Mouse (Mus musculus): ENCODE measurements around the gene Igfbp3.

The Igfbp3 gene

GRCm38 (mm10) chr11:7169645-7170044, 44.1 kb downstream of the Igfbp3 start:
- in situ Hi-C loops (cut with MboI, MseI), result no loop called here

DNA sequence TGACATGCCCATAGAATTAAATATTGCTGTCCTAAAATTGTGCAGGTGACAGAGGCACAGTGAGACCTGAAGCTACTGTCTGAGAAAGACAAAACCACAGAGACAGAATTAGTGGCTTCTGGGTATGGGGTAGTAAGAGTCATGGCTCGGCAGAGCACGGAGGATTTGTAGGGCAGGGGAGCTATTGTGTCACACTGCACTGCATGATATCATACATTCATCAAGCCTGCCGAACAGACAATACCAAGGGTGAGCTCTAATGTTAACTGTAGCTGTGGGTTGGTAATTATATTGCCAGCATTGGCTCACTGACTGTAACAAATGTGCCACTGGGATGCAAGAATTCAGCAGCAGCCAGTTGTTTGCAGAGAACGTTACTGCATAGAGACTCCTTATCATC, 49.3 kb downstream of the Igfbp3 start:
- in situ Hi-C loops (cut with MboI, MseI), result no loop called here

DNA sequence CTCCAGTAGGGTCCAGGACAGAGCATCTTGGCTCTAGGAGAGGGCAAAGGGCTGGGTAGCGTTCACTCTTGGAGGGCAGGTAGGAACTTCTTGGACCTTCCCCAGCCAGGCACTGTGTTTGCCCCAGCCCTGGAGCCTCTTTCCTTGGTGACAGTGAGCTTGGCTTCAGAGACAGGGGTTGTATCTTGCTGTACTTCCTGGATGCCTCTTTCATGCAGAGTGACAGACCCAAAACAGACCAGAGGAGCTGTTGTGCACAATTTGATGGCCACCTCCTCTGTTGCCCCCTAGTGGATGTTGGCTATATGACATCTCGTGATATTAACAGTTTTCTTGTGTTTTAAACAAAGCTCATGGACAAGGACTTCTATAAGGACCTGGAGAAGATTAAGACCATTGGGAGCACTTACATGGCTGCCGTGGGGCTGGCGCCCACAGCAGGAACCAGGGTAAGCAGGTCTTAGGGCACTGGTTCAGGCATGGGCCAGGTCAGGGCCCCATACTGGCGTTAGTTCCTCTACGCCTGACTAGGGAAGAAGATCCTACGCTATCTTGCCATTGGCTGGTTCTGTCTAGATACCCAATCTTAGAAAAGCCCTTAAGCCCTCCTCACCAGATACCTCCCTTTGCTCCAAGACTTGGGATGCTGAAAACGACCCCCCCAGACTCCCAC, 52.1 kb downstream of the Igfbp3 start:
- in situ Hi-C loops (cut with MboI, MseI), result no loop called here

- in situ Hi-C loops (cut with MboI, MseI), result no loop called here
These were observed 53.1 kb downstream of the Igfbp3 start for GRCm38 (mm10) chr11:7160637-7161101.

DNA sequence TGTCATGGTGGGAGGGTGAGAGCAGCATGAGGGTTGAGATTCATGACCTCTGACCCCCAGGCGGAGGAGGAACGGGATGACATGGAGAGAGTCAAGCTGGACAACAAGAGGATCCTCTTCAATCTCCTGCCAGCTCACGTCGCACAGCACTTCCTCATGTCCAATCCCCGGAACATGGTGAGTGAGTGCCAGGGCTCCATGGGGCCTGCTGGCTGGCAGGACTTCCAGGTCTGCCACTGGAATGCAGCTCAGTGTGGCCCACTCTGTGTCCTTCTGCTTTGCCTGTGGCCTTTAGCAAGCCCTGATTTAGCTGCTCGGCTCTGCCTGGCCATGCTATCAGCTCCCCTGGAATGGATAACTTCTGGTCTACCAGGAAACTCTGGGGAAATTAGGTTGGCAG, 53.6 kb downstream of the Igfbp3 start:
- in situ Hi-C loops (cut with MboI, MseI), result no loop called here

- in situ Hi-C loops (cut with MboI, MseI), result no loop called here
These were observed 55.5 kb downstream of the Igfbp3 start for GRCm38 (mm10) chr11:7158196-7158595.

- in situ Hi-C loops (cut with MboI, MseI), result no loop called here
These were observed 57.3 kb downstream of the Igfbp3 start for GRCm38 (mm10) chr11:7156427-7156826.

All from T-helper 1 cell (primary cell).